Mouse (Mus musculus) embryonic facial prominence, embryonic 13.5 days (tissue): ENCODE data around the gene Kcnn3. TPM values are rescaled to one million over a fixed set of nuclear protein-coding genes. Genes with fewer than 3 reads are reported as not detected.

Source experiments
- ATAC-seq: fragments of 200-750 bp; cut with Nextera tagmentation; 2 replicates; pipeline ENCODE4 v1.8.0; 2017; ENCODE audit warnings: low read depth; ENCODE audit not compliant: insufficient number of reproducible peaks, insufficient read depth, low FRiP score, low TSS enrichment
- H3K27ac ChIP-seq: fragments of 300-500 bp; sonication (generic); 2 replicates; pipeline ENCODE4 v1.5.1; 2015; ENCODE audit warnings: moderate library complexity, mild to moderate bottlenecking, inconsistent platforms
- H3K27me3 ChIP-seq: fragments of 300-500 bp; sonication (generic); 2 replicates; pipeline ENCODE4 v1.6.1; 2015; ENCODE audit warnings: mild to moderate bottlenecking, inconsistent platforms
- H3K36me3 ChIP-seq: fragments of 300-500 bp; sonication (generic); 2 replicates; pipeline ENCODE4 v1.6.1; 2015; ENCODE audit warnings: mild to moderate bottlenecking, inconsistent platforms
- H3K4me1 ChIP-seq: fragments of 300-500 bp; sonication (generic); 2 replicates; pipeline ENCODE4 v1.6.1; 2015; ENCODE audit warnings: inconsistent platforms
- H3K4me2 ChIP-seq: fragments of 300-500 bp; sonication (generic); 2 replicates; pipeline ENCODE4 v1.6.1; 2015; ENCODE audit warnings: moderate library complexity, mild to moderate bottlenecking, inconsistent platforms
- H3K4me3 ChIP-seq: fragments of 300-500 bp; sonication (generic); 2 replicates; pipeline ENCODE4 v1.5.1; 2015; ENCODE audit warnings: mild to moderate bottlenecking, inconsistent platforms
- H3K9ac ChIP-seq: fragments of 300-500 bp; sonication (generic); 2 replicates; pipeline ENCODE4 v1.6.1; 2015; ENCODE audit warnings: mild to moderate bottlenecking, inconsistent platforms
- H3K9me3 ChIP-seq: fragments of 300-500 bp; sonication (generic); 2 replicates; pipeline ENCODE4 v1.6.1; 2016; ENCODE audit warnings: inconsistent platforms
- WGBS: fragments of 180-500 bp; shearing (Covaris S2); methylation state at CpG from one replicate; pipeline ENCODE4 v1.1.7; 2015; ENCODE audit warnings: mixed read lengths; 5-methylcytosine and 5-hydroxymethylcytosine counted together
- polyA plus RNA-seq: library from polyadenylated mRNA; unstranded; fragments of >200 nt; fragmentation: Nextera tagmentation; extraction: Ambion mirVana; gene quantifications from 2 replicates; pipeline ENCODE4 v1.2.1, GENCODE M21; 2015

Kcnn3 gene
- 1.5 and 1.7 TPM in 2 replicates for polyA plus RNA-seq

DNA sequence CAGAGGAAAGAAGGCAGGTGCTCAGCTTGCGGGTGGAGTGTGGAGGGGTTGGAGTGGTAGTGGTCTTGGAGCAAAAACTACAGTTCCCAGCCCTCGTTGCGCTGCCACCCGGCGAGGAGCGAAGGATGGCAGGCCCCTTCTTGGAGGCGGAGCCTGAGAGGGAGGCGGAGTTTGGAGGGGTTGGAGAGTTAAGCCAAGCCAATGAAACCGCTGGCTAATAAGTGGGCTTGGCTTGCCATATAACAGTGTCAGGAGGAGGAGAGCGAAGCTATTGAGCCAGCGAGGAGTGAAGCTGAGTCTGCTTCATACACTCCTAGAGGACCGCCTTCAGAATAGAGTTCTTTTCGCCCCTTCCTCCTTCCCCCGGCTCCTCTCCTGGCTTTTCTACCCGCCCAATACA is at the start of gene Kcnn3:
Gene Kcnn3, plus strand, starts transcription at position 271 of the 400 bp plus-strand sequence.
- H3K4me1 ChIP-seq, result peaks cover 36% of the 10 kb centered on the region
- WGBS, result 0% methylated on average over 15 of the region's 15 CpGs
- peak within 1 kb of the TSS; percentile 16; the same call in 1 of the 2 replicates for H3K27ac ChIP-seq
- H3K36me3 ChIP-seq, result no peaks in the 10 kb centered on the region
- H3K9me3 ChIP-seq, result peaks cover 5% of the 10 kb centered on the region; the same call in 1 of the 2 replicates
- peak; percentile 82 for ATAC-seq
- H3K4me3 ChIP-seq, result peak within 1 kb of the TSS; percentile 45
- H3K4me2 ChIP-seq, result peak within 1 kb of the TSS; percentile 91
- H3K27me3 ChIP-seq, result peaks cover 43% of the 10 kb centered on the region
- H3K9ac ChIP-seq, result peak within 1 kb of the TSS; percentile 65

DNA sequence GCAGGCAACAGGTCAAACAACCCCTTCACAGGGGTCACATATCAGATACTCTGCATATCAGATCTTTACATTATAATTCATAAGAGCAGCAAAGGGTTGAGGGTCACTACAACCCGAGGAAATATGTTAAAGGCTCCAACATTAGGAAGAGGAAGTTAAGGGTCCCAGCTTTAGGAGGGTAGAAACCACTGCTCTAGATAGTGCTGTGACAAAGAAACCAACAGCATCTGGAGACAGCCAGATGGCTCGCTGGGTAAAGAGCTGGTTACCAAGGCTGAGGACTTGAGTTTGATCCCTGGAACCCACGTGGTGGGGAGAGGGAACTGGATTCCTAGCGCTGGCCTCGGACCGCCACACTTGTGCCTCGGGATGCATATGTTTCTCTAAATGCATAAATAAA is 47.7 kb upstream of the Kcnn3 start:
- Histone ChIP-seq H3K4me1 (no peaks in the 10 kb centered on the region), H3K27me3 (no peaks in the 10 kb centered on the region), H3K9me3 (no peaks in the 10 kb centered on the region), H3K36me3 (peaks cover 24% of the 10 kb centered on the region), H3K4me2 (no peak overlapping the region), H3K9ac (no peak overlapping the region), H3K4me3 (no peak overlapping the region), H3K27ac (no peak overlapping the region)
- WGBS, result 70% methylated on average over 7 of the region's 7 CpGs
- no peak for ATAC-seq

DNA sequence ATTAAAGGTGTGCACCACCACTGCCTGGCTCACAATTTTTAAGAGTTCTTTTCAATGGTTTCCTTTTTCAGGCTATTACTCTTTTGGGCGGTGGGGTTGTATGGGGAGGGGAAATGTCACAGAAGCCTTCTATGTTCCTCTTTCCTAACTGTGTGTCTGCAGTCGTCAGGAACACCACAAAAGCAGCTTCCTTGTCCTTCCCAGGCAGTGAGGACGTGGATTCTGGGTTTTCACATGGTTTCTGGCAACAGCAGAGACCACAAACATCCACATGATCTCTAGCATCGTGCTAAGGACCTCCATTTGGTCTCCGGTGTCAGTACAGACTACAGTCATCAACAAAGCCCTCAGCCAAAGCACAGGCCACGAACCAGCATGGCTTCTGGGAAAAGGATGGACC is 46.1 kb upstream of the Kcnn3 start:
- Histone ChIP-seq H3K27ac (no peak overlapping the region), H3K4me3 (no peak overlapping the region), H3K9ac (no peak overlapping the region), H3K36me3 (peaks cover 11% of the 10 kb centered on the region; the same call in 1 of the 2 replicates), H3K27me3 (no peaks in the 10 kb centered on the region), H3K4me2 (no peak overlapping the region), H3K4me1 (no peaks in the 10 kb centered on the region), H3K9me3 (no peaks in the 10 kb centered on the region)
- WGBS, result 64% methylated on average over 6 of the region's 6 CpGs
- ATAC-seq, result no peak

DNA sequence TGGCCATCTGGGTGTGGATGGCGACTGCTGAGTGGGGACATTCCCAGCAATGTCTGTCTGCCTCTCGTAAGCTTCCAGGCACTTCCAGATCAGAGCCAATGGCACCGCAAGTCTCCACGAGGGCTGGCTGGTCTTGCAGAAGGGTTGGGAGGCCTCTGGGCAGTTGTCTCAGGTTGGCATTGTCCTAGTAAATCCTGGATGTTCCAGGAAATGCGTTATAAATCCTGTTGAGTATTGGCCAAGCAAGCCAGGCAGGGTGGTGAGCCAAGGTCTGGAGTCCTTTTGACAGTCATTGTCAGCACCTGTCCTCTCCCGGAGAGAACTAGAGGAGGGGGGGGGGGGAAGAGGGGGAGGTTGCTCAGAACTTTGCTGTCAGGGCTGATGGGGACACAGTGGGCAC is 40.9 kb upstream of the Kcnn3 start:
- H3K9me3 ChIP-seq, result no peaks in the 10 kb centered on the region
- no peak overlapping the region for H3K4me3 ChIP-seq
- no peak overlapping the region for H3K4me2 ChIP-seq
- H3K27me3 ChIP-seq, result no peaks in the 10 kb centered on the region
- H3K9ac ChIP-seq, result no peak overlapping the region
- no peaks in the 10 kb centered on the region for H3K4me1 ChIP-seq
- WGBS, result 79% methylated on average over 6 of the region's 6 CpGs
- no peak for ATAC-seq
- no peaks in the 10 kb centered on the region for H3K36me3 ChIP-seq
- no peak overlapping the region for H3K27ac ChIP-seq

DNA sequence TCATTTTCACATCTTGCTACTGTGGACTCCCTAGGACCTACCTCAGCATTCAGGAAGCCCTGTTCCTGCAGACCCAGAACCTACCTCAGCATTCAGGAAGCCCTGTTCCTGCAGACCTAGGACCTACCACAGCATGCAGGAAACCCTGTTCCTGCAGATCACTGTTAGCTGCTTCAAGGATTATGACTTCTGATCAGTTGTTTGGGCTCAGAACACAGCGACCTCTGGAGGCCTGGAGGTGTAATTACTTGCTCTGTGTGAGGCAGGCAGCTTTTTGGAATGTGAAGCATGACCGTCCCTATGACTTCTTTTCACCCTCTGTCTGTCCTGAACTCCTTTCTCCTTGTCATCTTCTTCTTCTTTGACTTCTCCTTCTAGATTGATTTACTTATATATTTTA is 38.5 kb upstream of the Kcnn3 start:
- no peaks in the 10 kb centered on the region for H3K36me3 ChIP-seq
- H3K9me3 ChIP-seq, result no peaks in the 10 kb centered on the region
- H3K4me1 ChIP-seq, result peaks cover 6% of the 10 kb centered on the region
- H3K27me3 ChIP-seq, result peaks cover 12% of the 10 kb centered on the region; the same call in 1 of the 2 replicates
- no peak overlapping the region for H3K27ac ChIP-seq
- no peak overlapping the region for H3K4me3 ChIP-seq
- H3K4me2 ChIP-seq, result no peak overlapping the region
- no peak overlapping the region for H3K9ac ChIP-seq
- no peak for ATAC-seq
- 39% methylated on average over 2 of the region's 2 CpGs for WGBS

DNA sequence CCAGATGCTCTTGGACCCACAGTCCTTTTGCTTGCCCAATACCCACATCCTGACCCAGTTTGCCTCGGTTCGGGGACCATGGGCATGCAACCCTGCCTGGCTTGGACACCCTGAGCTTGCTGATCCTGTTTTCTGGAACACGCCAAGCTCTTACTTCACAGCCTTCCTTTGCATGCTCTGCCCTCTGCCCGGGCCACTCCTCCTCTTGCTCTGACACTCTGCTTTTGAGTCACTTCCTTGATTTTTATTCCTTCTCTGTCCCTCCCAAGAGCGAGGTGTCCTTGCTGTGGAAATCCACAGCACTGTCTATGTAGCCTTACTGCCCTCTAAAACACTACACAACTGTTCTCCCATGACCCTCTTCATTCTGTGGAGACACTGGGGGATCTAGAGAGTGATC is 37.7 kb upstream of the Kcnn3 start:
- Histone ChIP-seq H3K27ac (no peak overlapping the region), H3K4me1 (peaks cover 6% of the 10 kb centered on the region), H3K9me3 (no peaks in the 10 kb centered on the region), H3K27me3 (peaks cover 12% of the 10 kb centered on the region; the same call in 1 of the 2 replicates), H3K36me3 (no peaks in the 10 kb centered on the region), H3K4me2 (no peak overlapping the region), H3K4me3 (no peak overlapping the region), H3K9ac (no peak overlapping the region)
- 94% methylated on average over 5 of the region's 5 CpGs for WGBS
- no peak for ATAC-seq

DNA sequence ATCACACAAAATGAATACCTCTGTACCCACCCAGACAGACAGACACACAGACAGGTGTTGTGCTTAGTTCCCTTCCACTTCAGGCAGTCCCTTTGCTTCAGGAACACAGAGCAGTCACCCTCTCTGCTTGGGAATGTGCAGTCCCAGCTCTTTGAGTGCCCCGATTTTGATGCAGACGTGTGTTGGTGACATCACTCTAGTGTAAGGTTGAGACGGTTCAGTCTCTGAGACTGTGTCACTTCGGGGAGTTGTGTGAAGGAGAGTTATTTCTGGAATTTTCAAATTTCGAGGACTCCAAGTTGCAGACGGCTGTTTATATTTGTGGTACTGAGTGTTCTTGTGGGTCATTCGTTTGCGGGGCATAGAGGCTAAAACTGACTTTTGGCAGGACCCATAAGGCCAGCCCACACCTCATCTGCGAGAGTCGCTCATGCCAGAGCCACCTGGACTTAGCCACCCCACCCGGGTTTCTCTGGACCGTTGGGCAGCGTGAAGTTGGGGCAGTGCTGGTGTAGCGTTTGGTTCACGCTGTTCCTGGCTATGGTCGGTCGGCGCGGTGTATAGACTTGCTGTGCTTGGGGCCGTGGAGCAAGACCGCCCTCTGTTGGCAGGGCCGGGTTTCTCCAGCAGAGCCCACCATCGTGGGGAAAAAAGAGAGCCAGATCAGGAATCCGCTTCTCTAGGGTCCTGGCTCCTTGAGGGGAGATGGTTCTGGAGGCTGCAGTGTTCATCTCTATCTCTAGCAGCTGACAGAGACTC is 35.0 kb upstream of the Kcnn3 start:
- Histone ChIP-seq H3K9me3 (no peaks in the 10 kb centered on the region), H3K4me1 (peaks cover 6% of the 10 kb centered on the region), H3K27ac (no peak overlapping the region), H3K9ac (0 out of 2 replicates have a peak overlapping the region, but pooled peaks have one; percentile 21), H3K4me2 (peak overlapping the region; percentile 51), H3K27me3 (peaks cover 16% of the 10 kb centered on the region; the same call in 1 of the 2 replicates), H3K36me3 (no peaks in the 10 kb centered on the region), H3K4me3 (0 out of 2 replicates have a peak overlapping the region, but pooled peaks have one; percentile 12)
- 18% methylated on average over 24 of the region's 24 CpGs for WGBS
- ATAC-seq, result peak; percentile 79; the same call in 1 of the 2 replicates

DNA sequence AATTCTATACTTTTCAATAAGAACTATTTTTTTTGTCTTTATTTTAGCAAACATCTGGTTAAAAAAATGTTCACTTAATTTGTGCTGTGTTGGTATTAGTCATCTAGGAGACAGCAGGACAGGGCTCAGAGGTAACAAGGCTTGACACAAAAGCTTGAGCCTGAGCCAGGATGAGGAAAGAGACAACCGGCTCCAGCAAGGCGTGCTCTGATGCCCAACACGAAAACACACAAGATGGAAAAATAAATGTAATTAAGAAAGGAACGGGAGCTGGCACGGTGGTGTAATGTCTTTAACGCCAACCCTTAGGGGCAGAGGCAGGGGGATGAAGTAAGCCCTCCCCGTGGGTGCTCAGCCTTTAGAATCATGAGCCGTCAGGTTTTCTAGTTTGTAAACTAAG is 33.9 kb upstream of the Kcnn3 start:
- H3K4me1 ChIP-seq, result peaks cover 6% of the 10 kb centered on the region
- H3K36me3 ChIP-seq, result no peaks in the 10 kb centered on the region
- no peak overlapping the region for H3K4me3 ChIP-seq
- no peak overlapping the region for H3K4me2 ChIP-seq
- ATAC-seq, result no peak
- H3K27ac ChIP-seq, result no peak overlapping the region
- H3K27me3 ChIP-seq, result peaks cover 16% of the 10 kb centered on the region; the same call in 1 of the 2 replicates
- H3K9me3 ChIP-seq, result no peaks in the 10 kb centered on the region
- 66% methylated on average over 8 of the region's 8 CpGs for WGBS
- H3K9ac ChIP-seq, result no peak overlapping the region

DNA sequence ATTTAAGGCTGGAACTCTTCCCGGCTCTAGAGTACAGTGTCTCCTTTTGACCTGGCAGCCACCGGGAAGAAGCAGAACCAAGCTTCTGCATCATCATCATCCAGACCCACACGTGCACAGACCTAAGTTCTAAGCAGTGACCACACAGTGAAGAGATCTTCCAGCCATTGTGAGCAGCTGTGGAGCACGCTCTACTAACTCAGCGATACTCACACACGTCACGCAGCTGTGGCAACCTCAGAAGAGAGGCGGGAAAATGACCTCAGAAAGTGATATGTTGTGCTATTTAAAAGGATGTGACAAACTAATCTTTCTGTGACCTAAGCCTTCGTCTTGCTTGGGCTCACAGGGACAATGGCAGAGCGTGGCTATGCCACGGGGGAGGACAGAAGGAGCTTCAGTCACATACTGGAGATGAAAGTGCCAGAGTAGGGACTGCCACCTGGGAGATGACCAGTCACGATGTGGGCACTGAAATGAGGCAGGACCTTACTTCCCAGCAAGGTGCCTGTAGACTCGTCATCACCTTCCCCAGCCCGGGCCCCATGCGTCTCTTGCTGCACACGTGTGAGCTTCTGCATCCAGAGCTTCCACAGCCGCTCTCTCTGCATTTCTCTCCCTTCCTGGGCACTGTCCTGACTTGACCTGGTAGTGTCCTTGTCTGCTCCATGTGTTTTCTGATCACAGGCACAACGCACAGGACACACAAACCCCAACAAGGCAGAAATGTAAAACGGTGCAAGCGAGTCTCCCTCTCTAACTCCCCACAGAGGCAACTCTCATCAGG is 32.9 kb upstream of the Kcnn3 start:
- Histone ChIP-seq H3K27me3 (peaks cover 16% of the 10 kb centered on the region; the same call in 1 of the 2 replicates), H3K9ac (no peak overlapping the region), H3K9me3 (no peaks in the 10 kb centered on the region), H3K4me1 (peaks cover 6% of the 10 kb centered on the region), H3K4me3 (no peak overlapping the region), H3K27ac (no peak overlapping the region), H3K4me2 (no peak overlapping the region), H3K36me3 (no peaks in the 10 kb centered on the region)
- no peak for ATAC-seq
- WGBS, result 71% methylated on average over 20 of the region's 20 CpGs

DNA sequence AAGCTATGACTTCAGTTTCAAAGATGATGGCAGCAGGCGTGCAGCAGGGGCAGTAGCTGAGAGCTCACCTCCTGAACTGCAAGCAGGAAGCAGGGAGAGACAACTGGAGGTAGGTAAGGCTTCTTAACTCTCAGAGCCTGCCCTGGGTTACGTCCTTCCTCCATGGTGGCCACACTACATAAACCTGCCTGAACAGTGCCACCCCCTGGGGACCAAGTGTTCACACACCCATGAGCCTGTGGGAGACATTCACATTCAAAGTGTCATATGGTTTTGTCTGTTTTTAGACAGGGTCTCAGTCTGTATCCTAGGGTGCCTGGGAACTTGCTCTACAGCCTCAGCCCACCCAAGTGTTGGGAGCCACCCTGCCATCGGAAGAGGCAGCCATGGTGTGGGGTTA is 29.2 kb upstream of the Kcnn3 start:
- no peak overlapping the region for H3K4me2 ChIP-seq
- no peaks in the 10 kb centered on the region; the same call in 1 of the 2 replicates for H3K4me1 ChIP-seq
- no peak overlapping the region for H3K4me3 ChIP-seq
- H3K9me3 ChIP-seq, result peaks cover 3% of the 10 kb centered on the region; the same call in 1 of the 2 replicates
- no peak overlapping the region for H3K9ac ChIP-seq
- H3K36me3 ChIP-seq, result no peaks in the 10 kb centered on the region
- no peak for ATAC-seq
- no peak overlapping the region for H3K27ac ChIP-seq
- 87% methylated on average over 3 of the region's 3 CpGs for WGBS
- H3K27me3 ChIP-seq, result peaks cover 7% of the 10 kb centered on the region; the same call in 1 of the 2 replicates

DNA sequence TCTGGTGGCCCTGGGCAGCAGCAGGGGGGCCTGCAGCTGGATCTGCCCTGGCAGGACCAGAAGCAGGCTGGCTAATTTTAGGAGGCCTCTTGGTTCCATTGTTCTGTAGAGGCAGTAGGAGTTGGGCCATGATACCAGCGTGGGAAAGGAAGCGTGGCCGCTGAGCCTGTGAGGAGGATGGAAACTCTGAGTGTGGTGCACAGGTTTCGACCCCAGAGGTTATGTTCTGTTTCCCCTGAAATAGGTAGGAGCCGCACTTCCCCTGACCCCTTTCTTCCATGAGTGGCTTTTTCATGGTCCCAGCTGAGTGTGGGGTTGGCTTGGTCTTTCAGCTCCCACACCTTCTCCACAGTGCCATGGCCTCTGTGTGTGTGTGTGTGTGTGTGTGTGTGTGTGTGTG is 28.4 kb upstream of the Kcnn3 start:
- Histone ChIP-seq H3K4me2 (no peak overlapping the region), H3K4me3 (no peak overlapping the region), H3K4me1 (no peaks in the 10 kb centered on the region; the same call in 1 of the 2 replicates), H3K9me3 (peaks cover 3% of the 10 kb centered on the region; the same call in 1 of the 2 replicates), H3K9ac (no peak overlapping the region), H3K27me3 (peaks cover 4% of the 10 kb centered on the region; the same call in 1 of the 2 replicates), H3K27ac (no peak overlapping the region), H3K36me3 (no peaks in the 10 kb centered on the region)
- ATAC-seq, result no peak
- WGBS, result 87% methylated on average over 5 of the region's 5 CpGs
